29 mouse cellular contexts compared by ENCODE assay signal in the genomic region with DNA sequence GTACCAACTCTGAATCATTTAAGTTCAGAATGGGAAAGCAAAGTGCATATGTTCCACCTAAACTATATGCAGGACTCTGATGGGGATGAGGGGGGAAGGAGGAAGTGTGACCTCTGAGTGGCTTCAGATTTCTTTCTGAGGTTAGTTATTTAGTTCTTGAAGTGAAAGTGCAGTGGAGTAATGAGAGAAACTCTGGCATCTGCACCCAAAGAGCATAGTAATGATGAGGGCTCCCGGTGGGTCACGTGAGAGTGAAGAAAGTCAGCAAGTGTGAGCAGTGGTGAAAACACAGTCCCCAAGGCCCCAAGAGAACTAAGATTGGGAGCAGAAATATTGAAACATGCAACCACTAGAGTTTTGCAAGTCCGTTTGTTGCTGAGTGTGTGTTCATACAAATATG.
DNase-seq lines count a peak whose midpoint lies in the region; ATAC-seq and TF ChIP-seq lines count a peak whose summit lies in the region.
"Had no signal": no experiment of that assay in that cellular context is flagged by ENCODE, and none has a peak within 500 bp of the region (broad histone marks: within the 10 kb centered on the region; RNA-seq: fewer than 3 reads in every experiment).

No protein-coding gene starts in this region.

- TF ChIP-seq RAD21 in CH12.LX (IDR thresholded peaks at IDR 0.05; ENCODE audit: low read depth, low read length): no peak

- no peaks in the 10 kb centered on the region for H3K27me3 ChIP-seq in kidney, embryonic 15.5 days
- H3K27me3 ChIP-seq in CH12.LX (replicated peaks): no peaks in the 10 kb centered on the region
- no peaks in the 10 kb centered on the region for H3K27me3 ChIP-seq in limb, embryonic 11.5 days (ENCODE audit: control insufficient read depth, insufficient read depth, low read length)
- H3K27me3 ChIP-seq: embryonic facial prominence, embryonic 12.5 days; forebrain, embryonic 15.5 days; heart, embryonic 15.5 days; lung, embryonic 15.5 days; neural tube, embryonic 15.5 days had no signal

- no peak for ATAC-seq in kidney, embryonic 15.5 days (replicated peaks; ENCODE audit: low FRiP score)
- no peak for ATAC-seq in limb, embryonic 11.5 days (ENCODE audit: insufficient number of reproducible peaks, low FRiP score, low TSS enrichment, low read depth)
- peak; percentile 60 for ATAC-seq in megakaryocyte progenitor cell, adult 5-6 weeks (replicated peaks; ENCODE audit: poor library complexity)
- ATAC-seq: activated CD4-positive, CD25-positive, alpha-beta regulatory T cell, adult 4 months; forebrain, embryonic 15.5 days; intestine, postnatal 0 days had no signal

- H3K9me3 ChIP-seq in kidney, embryonic 15.5 days (replicated peaks): no peaks in the 10 kb centered on the region
- H3K9me3 ChIP-seq in CH12.LX (replicated peaks; ENCODE audit: low read length): no peaks in the 10 kb centered on the region
- no peaks in the 10 kb centered on the region for H3K9me3 ChIP-seq in limb, embryonic 11.5 days (ENCODE audit: control insufficient read depth, low read length)
- H3K9me3 ChIP-seq: embryonic facial prominence, embryonic 12.5 days; forebrain, embryonic 10.5 days; forebrain, embryonic 15.5 days; heart, embryonic 15.5 days; lung, embryonic 15.5 days; neural tube, embryonic 15.5 days had no signal

- no peak for TF ChIP-seq CTCF in CH12.LX (conservative IDR thresholded peaks at IDR 0.05 in 1 of 2, IDR thresholded peaks at IDR 0.05 in 1 of 2; ENCODE audit: low read depth in 2 of 2, low read length in 2 of 2)

- no peaks in the 10 kb centered on the region for H3K79me2 ChIP-seq in CH12.LX (replicated peaks; ENCODE audit: control insufficient read depth, extremely low read depth, insufficient read depth, poor library complexity, severe bottlenecking)

- no peak overlapping the region for H3K4me2 ChIP-seq in kidney, embryonic 15.5 days
- H3K4me2 ChIP-seq in CH12.LX (ENCODE audit: insufficient read depth, low read depth, poor library complexity, severe bottlenecking): peak overlapping the region; percentile 67; the same call in 1 of the 2 replicates
- no peak overlapping the region for H3K4me2 ChIP-seq in limb, embryonic 11.5 days (ENCODE audit: low read depth, severe bottlenecking)
- H3K4me2 ChIP-seq: embryonic facial prominence, embryonic 12.5 days; forebrain, embryonic 15.5 days; heart, embryonic 15.5 days; hindbrain, embryonic 14.5 days; liver, embryonic 11.5 days; lung, embryonic 15.5 days; neural tube, embryonic 15.5 days had no signal

- H3K27ac ChIP-seq in kidney, embryonic 15.5 days: 0 out of 2 replicates have a peak overlapping the region, but pooled peaks have one; percentile 18
- H3K27ac ChIP-seq in CH12.LX (ENCODE audit: insufficient read depth, low read depth): no peak overlapping the region
- H3K27ac ChIP-seq in limb, embryonic 11.5 days (replicated peaks; ENCODE audit: low read depth, low read length): 0 out of 2 replicates have a peak overlapping the region, but pooled peaks have one; percentile 22
- H3K27ac ChIP-seq: embryonic facial prominence, embryonic 12.5 days; forebrain, embryonic 10.5 days; forebrain, embryonic 15.5 days; heart, embryonic 15.5 days; hindbrain, embryonic 14.5 days; layer of hippocampus, adult 2 months; lung, embryonic 15.5 days; neural tube, embryonic 15.5 days had no signal

- no peak overlapping the region for H3K9ac ChIP-seq in kidney, embryonic 15.5 days
- no peak overlapping the region for H3K9ac ChIP-seq in CH12.LX (ENCODE audit: insufficient read depth, low read depth)
- H3K9ac ChIP-seq in limb, embryonic 11.5 days (ENCODE audit: low read length): no peak overlapping the region
- H3K9ac ChIP-seq: embryonic facial prominence, embryonic 12.5 days; forebrain, embryonic 15.5 days; heart, embryonic 15.5 days; hindbrain, embryonic 14.5 days; lung, embryonic 15.5 days; neural tube, embryonic 15.5 days had no signal

- DNase-seq in kidney, postnatal 25 days: no peak
- peak; percentile 75 for DNase-seq in CH12.LX (ENCODE audit: extremely low read depth)
- DNase-seq in limb, embryonic 11.5 days (ENCODE audit: low spot score): no peak
- DNase-seq in layer of hippocampus, adult 18-20 months (ENCODE audit: low spot score in 2 of 2): no peak
- DNase-seq in thymus, adult 18-20 months: no peak
- no peak for DNase-seq in embryo, embryonic 11 days
- DNase-seq: adrenal gland, adult 2 months; adrenal gland, postnatal 36 days; cerebellum, adult 8-10 months; cerebellum, postnatal 25 days; heart, postnatal 36 days; kidney, adult 9 months; layer of hippocampus, postnatal 36 days; midbrain, embryonic 14.5 days; retina, postnatal 1 day; right cerebral cortex, postnatal 25 days had no signal

- in situ Hi-C loops in CH12.LX (cut with MboI; ENCODE audit: low pct_ligation_motif_present, low pct_unique_long_range_greater_than_20kb, low sequenced_read_pairs): no loop called here

- H3K36me3 ChIP-seq in kidney, embryonic 15.5 days: no peaks in the 10 kb centered on the region
- H3K36me3 ChIP-seq in CH12.LX (replicated peaks in 1 of 2; ENCODE audit: control insufficient read depth in 1 of 2, insufficient read depth in 1 of 2, low read length in 1 of 2): no peaks in the 10 kb centered on the region
- no peaks in the 10 kb centered on the region for H3K36me3 ChIP-seq in limb, embryonic 11.5 days (ENCODE audit: control insufficient read depth, insufficient read depth, low read length)
- H3K36me3 ChIP-seq: embryonic facial prominence, embryonic 12.5 days; forebrain, embryonic 10.5 days; forebrain, embryonic 15.5 days; heart, embryonic 15.5 days; lung, embryonic 15.5 days; neural tube, embryonic 15.5 days had no signal

- TF ChIP-seq EP300 in CH12.LX (IDR thresholded peaks at IDR 0.05; ENCODE audit: low read length): peak; percentile 46

- 63% methylated on average over 3 of the region's 3 CpGs for WGBS in kidney, embryonic 15.5 days
- 69% methylated on average over 3 of the region's 3 CpGs for WGBS in limb, embryonic 11.5 days

- dilution Hi-C loops in CH12.LX (cut with MboI; ENCODE audit: extremely low pct_ligation_motif_present, extremely low pct_unique_long_range_greater_than_20kb, low sequenced_read_pairs): no loop called here

- H3K4me1 ChIP-seq in kidney, embryonic 15.5 days: peaks cover 26% of the 10 kb centered on the region
- peaks cover 8 to 31% of the 10 kb centered on the region in 2 experiments for H3K4me1 ChIP-seq in CH12.LX (ENCODE audit: control insufficient read depth in 1 of 2, insufficient read depth in 2 of 2)
- peaks cover 12% of the 10 kb centered on the region for H3K4me1 ChIP-seq in limb, embryonic 11.5 days (ENCODE audit: control insufficient read depth, insufficient read depth, low read length)
- H3K4me1 ChIP-seq: forebrain, embryonic 10.5 days had no signal

- no peak for TF ChIP-seq POLR2A in CH12.LX (IDR thresholded peaks at IDR 0.05; ENCODE audit: low read depth, low read length)

- H3K4me3 ChIP-seq in kidney, embryonic 15.5 days (replicated peaks): no peak overlapping the region
- H3K4me3 ChIP-seq in CH12.LX (replicated peaks in 1 of 3; ENCODE audit: low read depth in 2 of 3, low read length in 2 of 3, poor library complexity in 1 of 3): no peak overlapping the region
- H3K4me3 ChIP-seq in limb, embryonic 11.5 days (ENCODE audit: low read depth, low read length): no peak overlapping the region
- H3K4me3 ChIP-seq: embryonic facial prominence, embryonic 12.5 days; forebrain, embryonic 10.5 days; forebrain, embryonic 15.5 days; heart, embryonic 15.5 days; layer of hippocampus, adult 2 months; lung, embryonic 15.5 days; neural tube, embryonic 15.5 days had no signal

TF ChIP-seq in CH12.LX, 34 proteins besides CTCF, POLR2A, EP300 and RAD21:
- TF ChIP-seq POLR2AphosphoS2 (IDR thresholded peaks at IDR 0.05; ENCODE audit: low read depth, low read length) (no peak), BHLHE40 (IDR thresholded peaks at IDR 0.05; ENCODE audit: low read depth, low read length) (peak; percentile 93), SMC3 (IDR thresholded peaks at IDR 0.05; ENCODE audit: low read depth, low read length) (no peak), KAT2A (IDR thresholded peaks at IDR 0.05; ENCODE audit: insufficient replicate concordance, low read length) (no peak), PAX5 (IDR thresholded peaks at IDR 0.05; ENCODE audit: low read length) (no peak), E2F4 (IDR thresholded peaks at IDR 0.05; ENCODE audit: insufficient replicate concordance, low read depth, low read length) (no peak), MAZ (IDR thresholded peaks at IDR 0.05; ENCODE audit: low read depth, low read length) (no peak), ZNF384 (IDR thresholded peaks at IDR 0.05; ENCODE audit: low read depth, low read length) (no peak), MYC (IDR thresholded peaks at IDR 0.05; ENCODE audit: low read depth, low read length) (no peak), USF2 (conservative IDR thresholded peaks at IDR 0.05; ENCODE audit: low read depth, low read length) (peak; percentile 36), RCOR1 (conservative IDR thresholded peaks at IDR 0.05; ENCODE audit: low read depth, low read length) (no peak), TCF12 (IDR thresholded peaks at IDR 0.05; ENCODE audit: low read depth, low read length) (no peak), ZMIZ1 (IDR thresholded peaks at IDR 0.05; ENCODE audit: low read depth, low read length) (no peak), MAX (IDR thresholded peaks at IDR 0.05; ENCODE audit: low read length) (no peak), MAFK (IDR thresholded peaks at IDR 0.05; ENCODE audit: insufficient replicate concordance, low read length) (0 out of 2 replicates have a peak, but pooled peaks have one; percentile 45), MXI1 (IDR thresholded peaks at IDR 0.05; ENCODE audit: low read depth, low read length) (no peak), ETS1 (conservative IDR thresholded peaks at IDR 0.05; ENCODE audit: low read depth, low read length) (peak; percentile 56), USF1 (IDR thresholded peaks at IDR 0.05; ENCODE audit: low read depth, low read length) (peak; percentile 49), SIN3A (IDR thresholded peaks at IDR 0.05; ENCODE audit: low read length) (no peak), ZKSCAN1 (IDR thresholded peaks at IDR 0.05; ENCODE audit: borderline replicate concordance, low read depth, low read length) (no peak), ZC3H11A (IDR thresholded peaks at IDR 0.05; ENCODE audit: low read depth, low read length) (no peak), NELFE (IDR thresholded peaks at IDR 0.05; ENCODE audit: low read depth, low read length) (no peak)
TF ChIP-seq in CH12.LX: peak in this region for 5.
